Mouse (Mus musculus) small intestine, adult 2 months (tissue): ENCODE data around the gene Ifi27.

Experiments used
- CTCF ChIP-seq: fragments of 200-500 bp; IDR thresholded peaks from 2 replicates; pipeline ENCODE4 v1.5.1; 2012; ENCODE audit warnings: low read depth, mild to moderate bottlenecking, control low read depth, inconsistent platforms, low read length, moderate library complexity, mixed read lengths; ENCODE audit not compliant: insufficient replicate concordance, insufficient read length; ENCODE audit errors: extremely low read depth
- POLR2A ChIP-seq: fragments of 200-500 bp; IDR thresholded peaks from 2 replicates; pipeline ENCODE4 v1.6.1; 2012; ENCODE audit warnings: low read depth, mild to moderate bottlenecking, control low read depth, inconsistent platforms, low read length, moderate library complexity

- TF ChIP-seq CTCF (no peak), POLR2A (no peak)
Observed at GRCm38 (mm10) chr12:103408144-103408543, 25.9 kb upstream of the Ifi27 start.
